Mouse (Mus musculus) stomach, postnatal 0 days (tissue): ENCODE measurements around the gene Txndc8.

Source experiments
- CTCF ChIP-seq: IDR thresholded peaks from 2 replicates; pipeline ENCODE4 v1.5.1; 2016; ENCODE audit warnings: antibody characterized with exemption, low read depth, mild to moderate bottlenecking, moderate library complexity
- EP300 ChIP-seq: optimal IDR thresholded peaks from 2 replicates; pipeline ENCODE3; 2016; ENCODE audit warnings: antibody characterized with exemption

- TF ChIP-seq CTCF, result no peak
- TF ChIP-seq EP300, result no peak
Observed at GRCm38 (mm10) chr4:57958098-57958497, 50.8 kb downstream of the Txndc8 start.
